Mouse (Mus musculus) liver, postnatal 0 days (tissue): ENCODE results near the gene Hibadh.

ENCODE experiments used
- CTCF ChIP-seq: sonication (generic); IDR thresholded peaks from 2 replicates; pipeline ENCODE4 v1.5.1; 2016; ENCODE audit warnings: antibody characterized with exemption, low read depth
- EP300 ChIP-seq: IDR thresholded peaks from 2 replicates; pipeline ENCODE4 v1.6.1; 2016; ENCODE audit warnings: antibody characterized with exemption, low read depth, mild to moderate bottlenecking

DNA sequence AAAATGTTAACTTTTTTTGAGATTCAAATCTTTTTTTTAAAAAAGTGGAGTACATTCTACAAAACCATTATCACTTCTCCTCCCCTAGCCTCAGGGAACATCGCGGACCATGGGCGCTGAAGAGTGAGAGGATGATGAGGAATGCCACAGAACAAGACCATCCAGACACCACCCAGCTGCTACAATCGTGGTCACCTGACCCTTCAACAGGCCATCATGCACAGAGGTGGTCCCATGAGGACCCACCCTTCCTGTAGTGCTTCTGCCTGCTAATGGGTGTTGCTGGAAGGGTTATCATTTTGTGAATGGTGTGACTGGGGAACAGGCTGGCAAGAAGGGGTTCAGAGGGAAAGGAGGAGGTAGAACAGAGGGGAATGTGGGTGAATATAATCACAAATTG lies 2.9 kb downstream of the Hibadh start:
- no peak for TF ChIP-seq CTCF
- TF ChIP-seq EP300 = no peak
